Mouse (Mus musculus): ENCODE measurements at regions not wholly inside any gene's neighbourhood (a gene's known extent, or its start where the extent isn't known, plus 50 kb on each side); places are given as distances from the start of the nearest gene placed in this dataset.

GRCm38 (mm10) chr11:19493089-19493756 is 431.0 kb upstream of the Spred2 start:
- no peak overlapping the region for H3K27ac ChIP-seq (ENCODE audit: control insufficient read depth, insufficient read depth, low read depth, low read length, poor library complexity)
- TF ChIP-seq CTCF (IDR thresholded peaks at IDR 0.05; ENCODE audit: control insufficient read depth, insufficient read depth, low read length) = no peak
- TF ChIP-seq POLR2A (IDR thresholded peaks at IDR 0.05; ENCODE audit: borderline replicate concordance, control insufficient read depth, low read depth, low read length) = no peak
- H3K4me3 ChIP-seq (replicated peaks; ENCODE audit: control insufficient read depth, low read depth, low read length) = no peak overlapping the region
- WGBS = 75% methylated on average over 2 of the region's 2 CpGs
- no peaks in the 10 kb centered on the region for H3K4me1 ChIP-seq (ENCODE audit: control insufficient read depth, insufficient read depth, low read length)

- H3K27ac ChIP-seq (ENCODE audit: control insufficient read depth, insufficient read depth, low read depth, low read length, poor library complexity) = no peak overlapping the region
- H3K4me1 ChIP-seq (ENCODE audit: control insufficient read depth, insufficient read depth, low read length) = no peaks in the 10 kb centered on the region
- TF ChIP-seq POLR2A (IDR thresholded peaks at IDR 0.05; ENCODE audit: borderline replicate concordance, control insufficient read depth, low read depth, low read length) (no peak), CTCF (IDR thresholded peaks at IDR 0.05; ENCODE audit: control insufficient read depth, insufficient read depth, low read length) (no peak)
- H3K4me3 ChIP-seq (replicated peaks; ENCODE audit: control insufficient read depth, low read depth, low read length) = no peak overlapping the region
- 79% methylated on average over 3 of the region's 3 CpGs for WGBS
These were observed 402.5 kb upstream of the Spred2 start for GRCm38 (mm10) chr11:19521721-19522120.

- no peak for TF ChIP-seq POLR2A (IDR thresholded peaks at IDR 0.05; ENCODE audit: borderline replicate concordance, control insufficient read depth, low read depth, low read length)
- no peak for TF ChIP-seq CTCF (IDR thresholded peaks at IDR 0.05; ENCODE audit: control insufficient read depth, insufficient read depth, low read length)
- H3K27ac ChIP-seq (ENCODE audit: control insufficient read depth, insufficient read depth, low read depth, low read length, poor library complexity) = no peak overlapping the region
- H3K4me3 ChIP-seq (replicated peaks; ENCODE audit: control insufficient read depth, low read depth, low read length) = no peak overlapping the region
- 79% methylated on average over 6 of the region's 6 CpGs for WGBS
- H3K4me1 ChIP-seq (ENCODE audit: control insufficient read depth, insufficient read depth, low read length) = no peaks in the 10 kb centered on the region
These were observed 400.2 kb upstream of the Spred2 start for GRCm38 (mm10) chr11:19523853-19524487.

GRCm38 (mm10) chr11:19529126-19529525 is 395.0 kb upstream of the Spred2 start:
- no peaks in the 10 kb centered on the region for H3K4me1 ChIP-seq (ENCODE audit: control insufficient read depth, insufficient read depth, low read length)
- WGBS = 60% methylated on average over 5 of the region's 5 CpGs
- no peak overlapping the region for H3K4me3 ChIP-seq (replicated peaks; ENCODE audit: control insufficient read depth, low read depth, low read length)
- no peak for TF ChIP-seq POLR2A (IDR thresholded peaks at IDR 0.05; ENCODE audit: borderline replicate concordance, control insufficient read depth, low read depth, low read length)
- TF ChIP-seq CTCF (IDR thresholded peaks at IDR 0.05; ENCODE audit: control insufficient read depth, insufficient read depth, low read length) = no peak
- H3K27ac ChIP-seq (ENCODE audit: control insufficient read depth, insufficient read depth, low read depth, low read length, poor library complexity) = no peak overlapping the region

GRCm38 (mm10) chr11:19530652-19531051 is 393.5 kb upstream of the Spred2 start:
- TF ChIP-seq POLR2A (IDR thresholded peaks at IDR 0.05; ENCODE audit: borderline replicate concordance, control insufficient read depth, low read depth, low read length) (no peak), CTCF (IDR thresholded peaks at IDR 0.05; ENCODE audit: control insufficient read depth, insufficient read depth, low read length) (no peak)

GRCm38 (mm10) chr11:19531255-19532003 is 392.7 kb upstream of the Spred2 start:
- no peak overlapping the region for H3K27ac ChIP-seq (ENCODE audit: control insufficient read depth, insufficient read depth, low read depth, low read length, poor library complexity)
- H3K4me1 ChIP-seq (ENCODE audit: control insufficient read depth, insufficient read depth, low read length) = no peaks in the 10 kb centered on the region
- 55% methylated on average over 20 of the region's 20 CpGs for WGBS
- no peak for TF ChIP-seq POLR2A (IDR thresholded peaks at IDR 0.05; ENCODE audit: borderline replicate concordance, control insufficient read depth, low read depth, low read length)
- no peak for TF ChIP-seq CTCF (IDR thresholded peaks at IDR 0.05; ENCODE audit: control insufficient read depth, insufficient read depth, low read length)
- no peak overlapping the region for H3K4me3 ChIP-seq (replicated peaks; ENCODE audit: control insufficient read depth, low read depth, low read length)

More at GRCm38 (mm10) chr11:19530652-19531051, 393.5 kb upstream of the Spred2 start:
- Histone ChIP-seq H3K4me1 (ENCODE audit: control insufficient read depth, insufficient read depth, low read length) (no peaks in the 10 kb centered on the region), H3K4me3 (replicated peaks; ENCODE audit: control insufficient read depth, low read depth, low read length) (no peak overlapping the region), H3K27ac (ENCODE audit: control insufficient read depth, insufficient read depth, low read depth, low read length, poor library complexity) (no peak overlapping the region)
- 78% methylated on average over 3 of the region's 3 CpGs for WGBS

- H3K27ac ChIP-seq (ENCODE audit: control insufficient read depth, insufficient read depth, low read depth, low read length, poor library complexity) = no peak overlapping the region
- 86% methylated on average over 7 of the region's 7 CpGs for WGBS
- H3K4me1 ChIP-seq (ENCODE audit: control insufficient read depth, insufficient read depth, low read length) = no peaks in the 10 kb centered on the region
- TF ChIP-seq CTCF (IDR thresholded peaks at IDR 0.05; ENCODE audit: control insufficient read depth, insufficient read depth, low read length) (no peak), POLR2A (IDR thresholded peaks at IDR 0.05; ENCODE audit: borderline replicate concordance, control insufficient read depth, low read depth, low read length) (no peak)
- H3K4me3 ChIP-seq (replicated peaks; ENCODE audit: control insufficient read depth, low read depth, low read length) = no peak overlapping the region
These were observed 391.3 kb upstream of the Spred2 start for GRCm38 (mm10) chr11:19532867-19533266.

- WGBS = 31% methylated on average over 1 of the region's 1 CpGs
- TF ChIP-seq CTCF (IDR thresholded peaks at IDR 0.05; ENCODE audit: control insufficient read depth, insufficient read depth, low read length) (no peak), POLR2A (IDR thresholded peaks at IDR 0.05; ENCODE audit: borderline replicate concordance, control insufficient read depth, low read depth, low read length) (no peak)
- no peak overlapping the region for H3K27ac ChIP-seq (ENCODE audit: control insufficient read depth, insufficient read depth, low read depth, low read length, poor library complexity)
- no peak overlapping the region for H3K4me3 ChIP-seq (replicated peaks; ENCODE audit: control insufficient read depth, low read depth, low read length)
- H3K4me1 ChIP-seq (ENCODE audit: control insufficient read depth, insufficient read depth, low read length) = no peaks in the 10 kb centered on the region
These were observed 390.5 kb upstream of the Spred2 start for GRCm38 (mm10) chr11:19533701-19534100.
